ENCODE assay signal across 24 mouse cellular contexts in genomic region chr13:28960916-28961315, GRCm38 (mm10).
"Had no signal": no experiment of that assay in that cellular context is flagged by ENCODE, and none has a peak within 500 bp of the region (broad histone marks: within the 10 kb centered on the region; RNA-seq: fewer than 3 reads in every experiment).

No protein-coding gene starts in this region.

- ATAC-seq: forebrain, postnatal 0 days; hindbrain, embryonic 16.5 days; intestine, embryonic 16.5 days had no signal

- H3K4me2 ChIP-seq: heart, embryonic 15.5 days; hindbrain, embryonic 13.5 days; kidney, embryonic 15.5 days; limb, embryonic 13.5 days; limb, embryonic 15.5 days had no signal

- DNase-seq: forebrain, postnatal 0 days; gastrocnemius, postnatal 14 days; gastrocnemius, postnatal 36 days; heart, adult 18-20 months; heart, postnatal 14 days; heart, postnatal 36 days; kidney, adult 11 months; kidney, adult 2 months; kidney, adult 9 months; kidney, postnatal 14 days; kidney, postnatal 36 days; layer of hippocampus, adult 9-11 months; layer of hippocampus, postnatal 36 days; left cerebral cortex, postnatal 4 days had no signal

- H3K9me3 ChIP-seq: heart, embryonic 10.5 days; heart, embryonic 13.5 days; heart, embryonic 15.5 days; hindbrain, embryonic 13.5 days; kidney, embryonic 15.5 days; limb, embryonic 13.5 days; limb, embryonic 15.5 days had no signal

- H3K9ac ChIP-seq: forebrain, postnatal 0 days; heart, embryonic 13.5 days; heart, embryonic 15.5 days; hindbrain, embryonic 13.5 days; kidney, embryonic 15.5 days; limb, embryonic 13.5 days; limb, embryonic 15.5 days had no signal

- H3K27ac ChIP-seq: heart, embryonic 10.5 days; kidney, embryonic 15.5 days; kidney, postnatal 0 days; limb, embryonic 13.5 days; limb, embryonic 15.5 days had no signal

- H3K36me3 ChIP-seq: heart, embryonic 10.5 days; heart, embryonic 13.5 days; heart, embryonic 15.5 days; hindbrain, embryonic 13.5 days; kidney, embryonic 15.5 days; limb, embryonic 13.5 days; limb, embryonic 15.5 days had no signal

- H3K4me3 ChIP-seq: heart, embryonic 10.5 days; heart, embryonic 13.5 days; heart, embryonic 15.5 days; hindbrain, embryonic 13.5 days; kidney, embryonic 15.5 days; limb, embryonic 13.5 days; limb, embryonic 15.5 days had no signal

- H3K27me3 ChIP-seq: heart, embryonic 13.5 days; heart, embryonic 15.5 days; hindbrain, embryonic 13.5 days; kidney, embryonic 15.5 days; limb, embryonic 13.5 days; limb, embryonic 15.5 days had no signal
